Mouse (Mus musculus) lung, postnatal 0 days (tissue): Measurements from ENCODE around the gene Gabra4. TPM values are rescaled to one million over a fixed set of nuclear protein-coding genes. Genes with fewer than 3 reads are reported as not detected.

Experiments
- ATAC-seq: fragments of 200-750 bp; cut with Nextera tagmentation; 2 replicates; pipeline ENCODE4 v1.8.0; 2017; ENCODE audit warnings: moderate library complexity
- DNase-seq: peaks from one replicate; pipeline ENCODE4 v3.0.0-alpha.2; 2016; ENCODE audit warnings: low spot score
- H3K27ac ChIP-seq: fragments of 300-500 bp; sonication (generic); 2 replicates; pipeline ENCODE4 v1.5.1; 2014; ENCODE audit warnings: antibody characterized with exemption, mild to moderate bottlenecking, low read length, mixed read lengths
- H3K27me3 ChIP-seq: fragments of 300-500 bp; sonication (generic); replicated peaks from 2 replicates; pipeline ENCODE4 v1.6.1; 2014; ENCODE audit warnings: low read length, mixed read lengths; ENCODE audit not compliant: insufficient read depth
- H3K36me3 ChIP-seq: fragments of 300-500 bp; sonication (generic); 2 replicates; pipeline ENCODE4 v1.6.1; 2014; ENCODE audit warnings: low read length, mixed read lengths; ENCODE audit not compliant: insufficient read depth
- H3K4me1 ChIP-seq: fragments of 300-500 bp; sonication (generic); 2 replicates; pipeline ENCODE4 v1.6.1; 2014; ENCODE audit warnings: antibody characterized with exemption, low read depth, low read length, mixed read lengths; ENCODE audit not compliant: insufficient read depth
- H3K4me2 ChIP-seq: fragments of 300-500 bp; sonication (generic); replicated peaks from 2 replicates; pipeline ENCODE4 v1.6.1; 2014; ENCODE audit warnings: low read depth, mild to moderate bottlenecking, low read length, moderate library complexity, mixed read lengths
- H3K4me3 ChIP-seq: fragments of 300-500 bp; sonication (generic); 2 replicates; pipeline ENCODE4 v1.5.1; 2014; ENCODE audit warnings: low read depth, low read length
- H3K9ac ChIP-seq: fragments of 300-500 bp; sonication (generic); replicated peaks from 2 replicates; pipeline ENCODE4 v1.6.1; 2014; ENCODE audit warnings: low read depth, mild to moderate bottlenecking
- H3K9me3 ChIP-seq: fragments of 300-500 bp; sonication (generic); 2 replicates; pipeline ENCODE4 v1.6.1; 2016; ENCODE audit warnings: low read length, mixed read lengths
- CTCF ChIP-seq: IDR thresholded peaks from 2 replicates; pipeline ENCODE4 v1.5.1; 2016; ENCODE audit warnings: antibody characterized with exemption, mild to moderate bottlenecking
- EP300 ChIP-seq: IDR thresholded peaks from 2 replicates; pipeline ENCODE4 v1.6.1; 2016; ENCODE audit warnings: antibody characterized with exemption, mild to moderate bottlenecking, control low read depth
- WGBS: fragments of 180-500 bp; shearing (Covaris S2); extraction: QIAGEN DNeasy Blood & Tissue Kit; methylation state at CpG from one replicate; pipeline ENCODE4 v1.1.7; 2014; 5-methylcytosine and 5-hydroxymethylcytosine counted together
- polyA plus RNA-seq: library from polyadenylated mRNA; unstranded; fragments of >200 nt; fragmentation: Nextera tagmentation; extraction: Ambion mirVana; gene quantifications from 2 replicates; pipeline ENCODE4 v1.2.1, GENCODE M21; 2015

The Gabra4 gene
- polyA plus RNA-seq, 1 experiment from 2014 or later = 0.90 TPM

GRCm38 (mm10) chr5:71656771-71657170 lies 1.3 kb downstream of the Gabra4 start:
- DNase-seq = no peak
- 5% methylated on average over 10 of the region's 10 CpGs for WGBS
- ATAC-seq = no peak
- H3K4me2 ChIP-seq = no peak overlapping the region
- H3K36me3 ChIP-seq = no peaks in the 10 kb centered on the region
- H3K4me1 ChIP-seq = no peaks in the 10 kb centered on the region
- no peak overlapping the region for H3K9ac ChIP-seq
- H3K27me3 ChIP-seq = 0 out of 2 replicates have a peak, but pooled peaks cover 3% of the 10 kb centered on the region
- no peak overlapping the region for H3K4me3 ChIP-seq
- no peak for TF ChIP-seq CTCF
- TF ChIP-seq EP300 = no peak
- H3K27ac ChIP-seq = no peak overlapping the region
- no peaks in the 10 kb centered on the region for H3K9me3 ChIP-seq

- Histone ChIP-seq H3K4me1 (no peaks in the 10 kb centered on the region), H3K4me3 (no peak overlapping the region), H3K27ac (no peak overlapping the region), H3K9ac (no peak overlapping the region), H3K27me3 (0 out of 2 replicates have a peak, but pooled peaks cover 3% of the 10 kb centered on the region), H3K36me3 (no peaks in the 10 kb centered on the region), H3K4me2 (no peak overlapping the region), H3K9me3 (no peaks in the 10 kb centered on the region)
- ATAC-seq (no peak), DNase-seq (no peak)
- no peak for TF ChIP-seq EP300
- TF ChIP-seq CTCF = no peak
- WGBS = 76% methylated on average over 5 of the region's 5 CpGs
Measured at GRCm38 (mm10) chr5:71654056-71654455, 4.1 kb downstream of the Gabra4 start.

- WGBS = 82% methylated on average over 2 of the region's 2 CpGs
- no peak for DNase-seq
- TF ChIP-seq EP300 (no peak), CTCF (no peak)
- Histone ChIP-seq H3K9ac (no peak overlapping the region), H3K4me3 (no peak overlapping the region), H3K27me3 (no peaks in the 10 kb centered on the region), H3K36me3 (no peaks in the 10 kb centered on the region), H3K4me2 (no peak overlapping the region), H3K9me3 (no peaks in the 10 kb centered on the region), H3K4me1 (no peaks in the 10 kb centered on the region), H3K27ac (no peak overlapping the region)
- ATAC-seq = no peak
Measured at GRCm38 (mm10) chr5:71648108-71648507, 10.0 kb downstream of the Gabra4 start.

- ATAC-seq (no peak), DNase-seq (no peak)
- H3K9ac ChIP-seq = no peak overlapping the region
- H3K27me3 ChIP-seq = no peaks in the 10 kb centered on the region
- H3K4me3 ChIP-seq = no peak overlapping the region
- no peak for TF ChIP-seq CTCF
- TF ChIP-seq EP300 = no peak
- no peak overlapping the region for H3K27ac ChIP-seq
- H3K4me1 ChIP-seq = no peaks in the 10 kb centered on the region
- H3K36me3 ChIP-seq = no peaks in the 10 kb centered on the region
- no peaks in the 10 kb centered on the region for H3K9me3 ChIP-seq
- 80% methylated on average over 10 of the region's 10 CpGs for WGBS
- H3K4me2 ChIP-seq = no peak overlapping the region
Measured at GRCm38 (mm10) chr5:71639804-71640203, 18.3 kb downstream of the Gabra4 start.

GRCm38 (mm10) chr5:71627820-71628219 lies 30.3 kb downstream of the Gabra4 start:
- Histone ChIP-seq H3K27me3 (no peaks in the 10 kb centered on the region), H3K4me1 (no peaks in the 10 kb centered on the region), H3K9ac (no peak overlapping the region), H3K36me3 (no peaks in the 10 kb centered on the region), H3K4me2 (no peak overlapping the region), H3K27ac (no peak overlapping the region), H3K4me3 (no peak overlapping the region), H3K9me3 (no peaks in the 10 kb centered on the region)
- no peak for DNase-seq
- no peak for ATAC-seq
- 84% methylated on average over 3 of the region's 3 CpGs for WGBS
- TF ChIP-seq CTCF (no peak), EP300 (no peak)

GRCm38 (mm10) chr5:71616734-71617133 lies 41.4 kb downstream of the Gabra4 start:
- H3K4me2 ChIP-seq = no peak overlapping the region
- no peak for TF ChIP-seq EP300
- no peak for TF ChIP-seq CTCF
- no peak overlapping the region for H3K9ac ChIP-seq
- no peaks in the 10 kb centered on the region for H3K9me3 ChIP-seq
- no peaks in the 10 kb centered on the region for H3K36me3 ChIP-seq
- 51% methylated on average over 4 of the region's 4 CpGs for WGBS
- H3K27me3 ChIP-seq = no peaks in the 10 kb centered on the region
- no peak overlapping the region for H3K4me3 ChIP-seq
- ATAC-seq (no peak), DNase-seq (no peak)
- H3K4me1 ChIP-seq = no peaks in the 10 kb centered on the region
- H3K27ac ChIP-seq = no peak overlapping the region

- Histone ChIP-seq H3K27ac (no peak overlapping the region), H3K36me3 (no peaks in the 10 kb centered on the region), H3K4me2 (no peak overlapping the region), H3K4me3 (no peak overlapping the region), H3K9me3 (no peaks in the 10 kb centered on the region), H3K4me1 (no peaks in the 10 kb centered on the region), H3K9ac (no peak overlapping the region), H3K27me3 (no peaks in the 10 kb centered on the region)
- DNase-seq (no peak), ATAC-seq (no peak)
- 88% methylated on average over 1 of the region's 1 CpGs for WGBS
- TF ChIP-seq EP300 (no peak), CTCF (no peak)
Measured at GRCm38 (mm10) chr5:71614311-71614710, 43.8 kb downstream of the Gabra4 start.
